Mouse (Mus musculus) right cerebral cortex, adult 18-20 months (tissue): ENCODE measurements around the gene Hspb1.
A peak's percentile ranks its signal among the peaks of the same experiment; 100 is the strongest.

Source experiments
- DNase-seq: peaks from one replicate; pipeline ENCODE4 v3.0.0; 2022; ENCODE audit warnings: mixed read lengths

Gene Hspb1

GRCm38 (mm10) chr5:135888405-135889215, 891 bp downstream of the Hspb1 start:
- DNase-seq = no peak

- DNase-seq = no peak
Measured at GRCm38 (mm10) chr5:135890323-135890722, 2.6 kb downstream of the Hspb1 start.

- no peak for DNase-seq
Measured at GRCm38 (mm10) chr5:135890920-135891319, 3.2 kb downstream of the Hspb1 start.

GRCm38 (mm10) chr5:135892589-135893351, 5.1 kb downstream of the Hspb1 start:
- no peak for DNase-seq

- DNase-seq = no peak
Measured at GRCm38 (mm10) chr5:135894958-135895357, 7.2 kb downstream of the Hspb1 start.

- no peak for DNase-seq
Measured at GRCm38 (mm10) chr5:135898028-135898427, 10.3 kb downstream of the Hspb1 start.

GRCm38 (mm10) chr5:135898995-135899394, 11.3 kb downstream of the Hspb1 start:
- DNase-seq = no peak

- DNase-seq = no peak
Measured at GRCm38 (mm10) chr5:135899833-135900232, 12.1 kb downstream of the Hspb1 start.

GRCm38 (mm10) chr5:135900701-135901100, 13.0 kb downstream of the Hspb1 start:
- DNase-seq = no peak

GRCm38 (mm10) chr5:135901354-135902095, 13.8 kb downstream of the Hspb1 start:
- no peak for DNase-seq

GRCm38 (mm10) chr5:135903058-135903457, 15.3 kb downstream of the Hspb1 start:
- DNase-seq = no peak

- peak; percentile 94 for DNase-seq
Measured at GRCm38 (mm10) chr5:135903551-135904151, 15.9 kb downstream of the Hspb1 start.

- DNase-seq = no peak
Measured at GRCm38 (mm10) chr5:135904259-135904658, 16.5 kb downstream of the Hspb1 start.

GRCm38 (mm10) chr5:135905320-135906225, 17.9 kb downstream of the Hspb1 start:
- no peak for DNase-seq

GRCm38 (mm10) chr5:135906846-135907245, 19.1 kb downstream of the Hspb1 start:
- DNase-seq = no peak

GRCm38 (mm10) chr5:135907256-135907655, 19.5 kb downstream of the Hspb1 start:
- DNase-seq = no peak

GRCm38 (mm10) chr5:135908185-135908584, 20.5 kb downstream of the Hspb1 start:
- DNase-seq = peak; percentile 78

GRCm38 (mm10) chr5:135908989-135909388, 21.3 kb downstream of the Hspb1 start:
- no peak for DNase-seq

- no peak for DNase-seq
Measured at GRCm38 (mm10) chr5:135909646-135910045, 21.9 kb downstream of the Hspb1 start.

- no peak for DNase-seq
Measured at GRCm38 (mm10) chr5:135910813-135911212, 23.1 kb downstream of the Hspb1 start.

GRCm38 (mm10) chr5:135911633-135912220, 24.0 kb downstream of the Hspb1 start:
- DNase-seq = no peak
